Mouse (Mus musculus) retina, embryonic 14.5 days (tissue): Measurements from ENCODE around the gene Edn2.

ENCODE experiments used
- DNase-seq: peaks from one replicate; pipeline ENCODE4 v3.0.0-alpha.2; 2015; ENCODE audit warnings: low spot score

The Edn2 gene

DNA sequence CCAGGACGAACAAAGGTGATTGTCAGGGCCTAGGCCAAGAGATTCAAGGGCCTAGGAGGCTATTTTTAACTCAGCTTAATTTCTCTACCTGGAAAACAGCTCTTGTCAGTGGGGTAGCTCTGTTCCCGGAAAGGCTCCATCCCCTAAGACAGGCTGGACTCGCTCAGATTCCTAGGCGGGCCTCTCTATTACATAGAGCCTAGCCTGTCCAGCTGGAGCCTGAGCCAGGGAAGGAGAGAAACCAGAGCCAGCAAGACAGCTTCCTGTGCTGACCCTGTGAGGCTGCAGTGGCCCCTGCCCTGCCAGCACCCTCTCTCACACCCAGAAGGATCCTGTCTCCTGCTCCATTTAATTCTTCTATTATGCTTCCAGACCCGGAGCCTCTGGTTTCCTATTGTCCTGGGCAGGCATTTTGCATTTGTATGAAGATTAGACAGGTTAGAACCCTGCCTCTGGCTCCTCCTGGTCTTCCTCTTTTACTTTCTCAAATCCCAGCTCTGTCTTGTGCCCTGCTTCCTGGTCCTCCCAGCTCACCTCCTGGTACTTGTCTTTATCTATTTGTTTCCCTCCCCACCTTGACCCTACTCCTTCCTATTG, 2.2 kb upstream of the Edn2 start:
- no peak for DNase-seq

DNA sequence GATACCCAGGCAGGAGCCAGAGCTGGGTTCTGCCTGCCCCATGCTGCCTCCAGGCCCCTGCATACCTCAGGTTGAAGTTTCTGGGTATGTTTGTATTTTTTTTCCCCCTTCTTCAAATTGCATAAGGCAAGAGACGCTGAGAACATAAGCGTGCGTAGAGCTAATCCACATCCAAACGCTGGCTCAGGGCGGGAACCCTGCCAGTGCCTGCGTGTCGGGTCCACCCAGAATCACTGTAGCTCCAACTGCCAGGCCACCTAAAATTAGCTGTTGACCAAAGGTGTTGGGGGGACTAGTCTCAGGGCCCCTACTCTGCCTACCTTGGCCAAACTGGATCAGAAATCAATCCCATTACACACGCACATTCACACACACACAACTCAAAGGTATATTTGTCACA, 1.6 kb downstream of the Edn2 start:
- no peak for DNase-seq

DNA sequence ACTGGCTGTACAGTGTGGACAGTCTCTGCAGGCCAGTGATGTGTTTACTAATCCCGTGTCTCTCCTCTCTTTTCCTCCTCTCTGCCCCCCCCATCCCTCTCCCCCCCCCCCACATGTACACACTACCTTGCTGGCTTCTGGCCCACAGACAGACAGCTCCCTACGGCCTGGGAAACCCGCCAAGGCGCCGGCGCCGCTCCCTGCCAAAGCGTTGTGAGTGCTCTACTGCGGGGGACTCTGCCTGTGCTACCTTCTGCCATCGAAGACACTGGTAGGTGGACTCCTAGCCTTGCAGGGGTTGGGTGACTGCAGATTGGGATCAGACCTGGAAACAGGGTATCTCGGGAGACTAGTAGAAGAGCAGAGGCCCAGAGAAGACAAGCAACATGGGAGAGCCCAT, 2.2 kb downstream of the Edn2 start:
- no peak for DNase-seq

DNA sequence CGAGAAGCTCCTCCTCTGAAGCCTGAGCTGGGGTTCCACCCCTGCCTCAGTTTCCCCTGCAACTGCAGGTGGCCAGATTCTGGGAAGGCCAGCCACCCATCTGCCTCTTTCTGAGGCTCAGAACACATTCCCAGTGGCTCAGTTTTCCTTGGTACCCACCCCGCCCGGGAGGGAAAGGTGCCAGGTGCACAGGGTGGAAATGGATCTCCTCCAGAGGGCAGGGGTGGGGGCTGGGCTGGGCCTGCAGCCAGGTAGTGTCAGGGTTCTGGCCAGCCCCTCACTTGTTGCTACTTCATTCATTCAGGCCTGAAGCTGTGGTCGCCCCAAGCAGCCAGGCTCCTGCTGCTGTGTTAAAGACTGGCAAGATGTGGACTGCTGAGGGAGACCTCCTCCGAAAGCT, 3.3 kb downstream of the Edn2 start:
- no peak for DNase-seq

DNA sequence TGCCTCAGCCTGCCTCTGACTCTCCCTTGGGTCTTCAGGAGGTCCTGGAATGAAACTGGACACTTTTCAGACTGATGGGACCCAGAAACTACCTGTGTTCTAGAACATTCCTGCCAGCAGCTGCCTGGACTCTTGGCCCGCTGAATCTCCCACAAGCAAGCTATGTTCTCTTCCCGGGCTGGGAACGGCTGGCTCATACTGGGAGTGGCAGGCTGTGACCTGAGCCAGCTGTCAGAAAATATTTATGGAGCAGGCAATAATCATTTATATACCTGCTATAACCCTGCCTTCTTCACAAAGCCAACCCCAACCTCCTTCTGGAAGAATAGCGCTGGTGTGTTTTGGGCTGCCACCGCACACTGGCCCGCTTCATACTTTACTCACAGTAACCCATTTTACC, 6.8 kb downstream of the Edn2 start:
- DNase-seq = no peak

DNA sequence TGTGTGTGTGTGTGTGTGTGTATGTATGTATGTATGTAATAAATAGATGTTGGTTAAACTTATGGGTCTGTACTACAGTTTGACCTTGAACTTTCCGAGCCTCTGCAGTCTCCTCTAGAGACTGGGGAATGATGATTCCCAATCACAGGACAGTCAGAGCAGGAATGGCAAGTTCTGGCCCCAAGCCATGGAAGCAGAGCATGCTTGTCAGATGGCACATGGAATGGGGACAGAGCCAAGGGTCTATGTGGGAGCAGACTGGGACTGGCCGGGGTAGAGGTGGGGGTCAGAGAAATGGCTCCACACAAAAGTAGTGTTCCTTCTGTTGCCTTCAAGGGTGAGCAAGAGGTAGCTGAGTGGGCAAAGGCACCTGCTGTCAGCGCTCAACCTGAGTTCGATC, 7.3 kb downstream of the Edn2 start:
- no peak for DNase-seq

DNA sequence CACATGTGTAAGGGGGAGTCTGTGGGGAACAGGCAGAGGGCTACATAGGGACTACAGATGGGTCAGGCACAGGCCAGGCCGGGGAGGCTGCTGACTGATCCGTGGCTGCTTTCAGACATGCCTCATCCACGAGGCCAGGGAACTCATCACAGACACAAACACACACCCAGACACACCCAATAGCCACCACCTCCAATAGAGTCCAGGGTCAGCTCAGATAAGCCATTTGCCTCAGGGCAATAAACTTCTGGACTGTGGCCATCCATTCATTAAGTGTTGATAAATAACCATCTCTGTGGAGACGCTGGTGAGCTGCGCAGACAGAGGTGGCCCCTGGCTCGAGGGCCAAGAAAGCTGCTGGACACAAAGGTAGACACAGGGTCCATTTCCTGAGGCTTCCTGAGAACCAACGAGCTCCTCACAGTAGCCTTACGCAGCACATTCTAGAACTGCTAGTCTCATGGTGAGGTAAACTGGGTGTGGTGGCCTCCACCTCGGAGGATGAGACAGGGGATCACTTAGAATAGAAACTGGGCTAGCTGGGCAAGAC, 9.5 kb downstream of the Edn2 start:
- no peak for DNase-seq

DNA sequence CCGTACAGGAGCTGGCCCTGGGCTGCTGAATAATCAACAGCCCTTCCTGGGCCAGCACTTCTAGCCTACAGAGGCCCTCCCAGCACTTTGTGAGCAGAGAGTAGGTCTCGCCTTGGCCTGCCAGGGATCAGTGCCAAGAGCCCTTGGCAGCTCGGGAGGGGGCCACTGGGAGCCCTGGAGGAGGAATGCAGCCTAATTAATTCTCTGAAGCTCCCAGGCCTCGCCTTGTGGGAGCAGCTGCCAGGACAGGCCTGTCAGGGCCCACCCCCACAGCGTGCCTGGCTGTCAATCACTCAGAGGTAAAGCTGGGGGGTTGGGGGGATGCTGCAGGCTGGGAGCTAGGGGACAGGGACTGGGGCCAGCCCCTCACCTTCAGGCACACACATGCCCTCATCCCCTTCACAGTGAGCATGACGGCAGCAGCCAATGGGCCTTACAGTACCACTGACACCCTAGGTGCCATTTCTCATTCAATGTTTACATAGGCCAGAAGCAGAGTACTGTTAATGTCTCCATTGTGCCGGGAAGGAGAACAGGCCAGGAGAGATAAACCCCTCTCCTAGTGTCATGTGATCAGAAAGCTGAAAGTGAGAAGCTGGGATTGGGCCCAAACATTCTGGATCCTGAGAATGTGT, 11.2 kb downstream of the Edn2 start:
- DNase-seq = peak; percentile 24

DNA sequence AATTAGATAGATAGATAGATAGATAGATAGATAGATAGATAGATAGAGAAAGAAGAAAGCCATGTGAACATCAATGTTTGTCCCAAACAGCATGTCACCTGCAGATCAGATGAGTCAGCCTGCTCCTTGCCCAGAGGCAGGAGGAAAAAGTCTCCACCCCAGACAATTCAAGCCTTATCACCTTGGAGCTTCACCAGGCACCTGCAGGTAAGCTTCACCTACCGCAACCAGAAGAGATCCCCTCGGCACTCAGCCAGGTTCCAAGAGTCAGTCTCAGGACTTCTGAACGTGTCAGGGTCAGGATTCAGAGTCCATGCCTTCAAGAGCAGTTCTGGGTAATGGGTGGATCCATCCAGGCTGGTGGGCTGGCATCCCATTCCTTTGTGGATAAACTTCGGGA, 18.1 kb downstream of the Edn2 start:
- DNase-seq = no peak

DNA sequence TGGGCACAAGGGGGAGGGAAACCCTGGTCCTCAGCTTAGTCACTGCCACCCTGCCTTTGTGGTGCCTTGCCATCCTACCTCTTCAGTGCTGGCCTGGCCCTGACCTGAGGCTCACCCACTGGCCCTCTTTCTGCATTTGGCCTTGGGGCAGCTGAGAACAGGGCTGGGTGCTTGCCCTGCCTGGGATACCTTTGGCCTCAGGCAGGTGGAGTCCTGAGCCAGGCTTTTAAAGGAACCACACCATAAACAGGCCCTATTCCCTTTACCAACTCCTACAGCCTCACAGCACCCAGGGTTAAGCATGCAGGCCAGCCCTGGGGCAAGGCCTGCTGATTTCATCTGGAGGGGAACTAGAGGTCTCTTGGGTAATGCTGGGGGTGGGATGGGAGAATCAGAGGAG, 19.5 kb downstream of the Edn2 start:
- DNase-seq = no peak

DNA sequence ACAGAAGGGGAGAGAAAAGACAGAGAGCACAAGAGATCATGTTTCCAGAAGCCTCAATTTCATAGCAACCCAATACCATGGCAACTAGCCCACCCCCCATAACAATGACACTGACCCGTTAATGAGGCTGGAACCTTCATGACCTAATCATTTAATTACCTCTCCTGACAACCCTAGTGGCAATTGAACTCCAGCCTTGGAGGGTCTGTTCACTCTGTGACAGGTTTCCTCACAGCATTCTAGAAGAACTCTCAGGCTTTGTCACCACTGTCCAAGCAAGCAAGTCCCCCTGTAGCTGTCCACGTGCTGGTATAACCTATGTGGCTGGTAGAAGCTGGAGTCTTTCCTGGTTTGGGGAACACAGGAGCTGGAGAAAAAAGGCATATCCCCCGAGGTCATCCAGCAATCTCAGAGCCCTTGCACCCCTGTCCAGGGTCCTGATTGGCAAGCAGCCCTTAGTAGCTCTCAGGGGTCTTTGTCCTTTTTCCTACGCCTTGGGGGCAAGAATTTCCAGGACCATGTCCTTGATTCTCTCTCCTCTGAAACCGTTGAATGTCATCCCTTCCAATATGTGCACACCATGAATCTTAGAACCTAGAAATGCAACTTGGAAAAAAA, 23.5 kb downstream of the Edn2 start:
- DNase-seq = peak; percentile 46

DNA sequence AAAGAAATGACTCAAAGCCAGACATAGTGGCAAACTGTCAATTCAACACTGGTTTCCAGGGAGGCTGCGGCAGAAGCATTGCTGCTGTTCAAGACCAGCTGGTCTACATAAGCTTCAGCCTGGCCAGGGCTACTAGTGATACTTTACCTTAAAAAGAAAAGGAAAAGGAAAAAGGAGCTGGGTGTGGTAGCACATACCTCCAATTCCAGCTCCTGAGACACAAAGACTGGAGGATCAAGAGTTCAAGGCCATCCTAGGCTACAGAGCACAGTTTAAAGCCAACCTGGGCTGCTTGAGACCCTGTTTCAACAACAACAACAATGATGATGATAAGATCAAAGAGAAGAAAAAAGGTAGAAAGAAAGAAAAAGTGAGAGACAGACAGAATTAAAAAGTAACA, 25.4 kb downstream of the Edn2 start:
- DNase-seq = no peak

DNA sequence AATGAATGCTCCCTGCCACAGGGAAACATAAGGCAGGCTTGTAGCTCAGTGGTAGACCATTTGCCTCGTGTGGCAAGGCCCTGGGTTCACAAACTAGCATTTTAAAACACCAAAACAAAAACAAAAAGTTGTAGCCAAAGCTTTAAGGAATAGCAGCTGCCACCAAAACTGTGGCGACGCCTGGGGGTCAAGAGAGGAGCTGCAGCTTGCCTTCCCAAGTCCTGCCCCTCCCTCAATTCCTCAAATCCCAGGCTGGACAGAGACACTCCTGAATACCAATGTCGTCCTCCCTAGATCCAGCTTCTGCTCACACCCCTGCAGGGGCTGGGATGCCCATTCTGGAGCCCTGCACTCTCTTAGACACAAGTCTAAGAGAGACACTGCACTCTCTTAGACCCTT, 25.9 kb downstream of the Edn2 start:
- DNase-seq = peak; percentile 53

DNA sequence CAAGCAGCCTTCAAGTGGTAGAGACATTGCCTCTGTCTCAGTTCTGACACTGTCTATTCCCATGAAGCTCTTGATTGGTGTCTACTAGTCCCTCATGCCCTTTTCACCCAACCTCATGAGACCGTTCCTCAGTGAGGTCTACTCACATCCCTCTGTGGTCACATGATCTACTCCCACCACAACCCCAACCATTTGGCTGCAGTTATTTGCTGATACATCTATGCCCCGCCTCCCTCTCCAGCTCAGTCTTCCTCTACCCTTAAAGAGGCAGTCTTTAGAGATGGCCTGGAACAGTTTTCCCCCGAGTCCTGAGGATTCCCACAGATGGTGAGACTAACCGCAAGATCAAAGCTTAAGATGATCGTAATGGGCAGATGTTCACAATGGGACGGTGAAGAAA, 27.2 kb downstream of the Edn2 start:
- DNase-seq = no peak

DNA sequence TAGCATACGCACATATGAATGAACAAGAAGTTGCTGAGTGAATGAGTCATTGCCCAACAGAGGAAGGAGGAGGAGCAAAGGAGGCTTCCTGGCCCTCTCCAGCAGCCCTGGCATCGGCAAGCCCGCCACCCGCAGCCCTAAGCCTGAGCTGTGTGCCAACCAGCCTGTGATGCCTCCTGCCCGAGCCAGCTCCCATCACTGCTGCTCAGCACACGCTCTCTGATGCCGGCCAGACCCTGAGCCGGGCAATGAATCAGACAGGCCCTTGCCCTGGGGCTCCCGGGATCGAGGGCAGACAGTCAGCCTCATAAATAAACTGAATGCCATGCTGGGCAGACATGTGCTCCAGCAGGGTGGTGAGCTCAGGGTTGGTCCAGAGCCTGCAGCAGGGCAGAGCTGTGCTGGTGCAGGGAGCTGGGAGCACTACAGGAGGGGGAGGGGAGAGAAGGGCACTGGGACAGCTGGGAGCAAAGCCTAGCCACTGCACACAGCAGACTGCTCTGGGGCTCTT, 27.7 kb downstream of the Edn2 start:
- no peak for DNase-seq

DNA sequence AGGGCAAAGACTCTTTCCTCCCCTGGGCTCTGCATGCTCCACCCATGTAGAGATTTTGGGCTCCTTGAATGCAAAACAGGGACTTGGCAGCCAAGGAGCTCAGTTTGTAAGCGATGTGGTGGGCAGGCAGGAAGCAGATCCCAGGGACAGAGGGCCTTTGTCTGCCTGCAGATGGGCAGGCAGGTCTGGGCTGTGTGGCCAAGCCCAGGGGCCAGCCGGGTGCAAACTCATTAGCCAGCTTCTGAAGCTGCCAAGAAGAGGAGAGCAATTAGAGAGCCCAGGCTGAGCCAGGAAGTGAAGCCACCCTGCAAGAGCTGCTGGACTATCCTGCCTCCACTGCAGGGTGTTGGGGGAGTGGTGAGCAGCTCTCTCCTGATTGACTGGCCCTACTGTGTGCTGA, 28.9 kb downstream of the Edn2 start:
- DNase-seq = peak; percentile 49

DNA sequence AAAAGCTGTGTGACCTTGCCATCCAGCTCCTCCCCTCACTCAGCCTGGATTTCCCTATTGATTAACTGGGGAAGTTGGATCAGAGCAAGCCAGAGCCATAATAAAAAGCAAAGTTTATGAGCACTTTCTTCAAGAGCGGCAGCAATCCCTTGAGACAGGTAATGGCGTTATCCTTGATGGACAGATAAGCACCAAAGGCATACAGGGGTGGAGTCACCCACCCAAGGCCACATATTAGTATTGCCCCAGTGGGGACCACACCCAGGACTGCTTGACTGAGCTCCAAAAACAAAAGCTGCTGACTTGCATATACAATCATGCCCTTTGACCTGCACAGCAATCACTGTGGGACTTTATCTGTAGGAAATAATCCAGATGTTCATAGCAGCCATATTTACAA, 31.0 kb downstream of the Edn2 start:
- DNase-seq = no peak

DNA sequence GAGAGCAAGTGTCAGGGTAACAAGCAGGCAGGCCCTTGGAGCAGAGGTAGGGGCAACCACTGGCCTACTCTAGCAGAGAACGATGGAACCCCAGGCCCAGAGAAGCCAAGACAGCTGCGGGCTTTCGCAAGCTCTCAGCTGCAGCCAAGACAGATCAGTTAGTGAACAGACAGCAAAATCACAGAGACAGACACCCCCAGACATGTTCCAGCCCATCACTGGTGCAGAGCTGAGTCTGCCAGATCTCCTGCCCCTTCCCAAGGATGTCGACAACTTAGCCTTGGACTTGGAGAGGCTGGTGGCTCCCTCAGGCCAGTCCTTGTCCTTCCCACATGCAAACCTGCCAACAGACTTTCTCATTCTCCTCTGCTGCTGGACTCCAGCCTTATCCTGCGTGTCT, 33.0 kb downstream of the Edn2 start:
- DNase-seq = no peak

DNA sequence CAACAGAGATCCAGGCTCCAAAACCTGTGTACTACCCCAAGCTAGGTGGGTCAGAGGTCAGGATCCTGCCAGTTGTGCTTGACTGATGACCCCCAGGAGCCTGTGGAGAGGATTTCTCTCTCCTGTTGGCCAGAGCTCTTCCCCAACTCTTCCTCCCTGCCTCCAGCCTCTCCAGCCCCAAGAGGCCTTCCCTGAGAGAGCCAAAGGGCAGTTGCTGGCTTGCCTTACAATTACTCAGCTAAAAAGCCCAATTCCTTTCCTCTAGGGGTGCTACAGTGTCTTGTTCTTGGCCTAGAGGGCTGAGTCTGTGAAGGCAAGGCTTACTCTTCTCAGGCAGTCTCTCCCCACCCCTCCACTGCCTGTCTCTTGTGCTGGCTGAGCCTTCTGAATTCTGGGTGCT, 34.0 kb downstream of the Edn2 start:
- no peak for DNase-seq

DNA sequence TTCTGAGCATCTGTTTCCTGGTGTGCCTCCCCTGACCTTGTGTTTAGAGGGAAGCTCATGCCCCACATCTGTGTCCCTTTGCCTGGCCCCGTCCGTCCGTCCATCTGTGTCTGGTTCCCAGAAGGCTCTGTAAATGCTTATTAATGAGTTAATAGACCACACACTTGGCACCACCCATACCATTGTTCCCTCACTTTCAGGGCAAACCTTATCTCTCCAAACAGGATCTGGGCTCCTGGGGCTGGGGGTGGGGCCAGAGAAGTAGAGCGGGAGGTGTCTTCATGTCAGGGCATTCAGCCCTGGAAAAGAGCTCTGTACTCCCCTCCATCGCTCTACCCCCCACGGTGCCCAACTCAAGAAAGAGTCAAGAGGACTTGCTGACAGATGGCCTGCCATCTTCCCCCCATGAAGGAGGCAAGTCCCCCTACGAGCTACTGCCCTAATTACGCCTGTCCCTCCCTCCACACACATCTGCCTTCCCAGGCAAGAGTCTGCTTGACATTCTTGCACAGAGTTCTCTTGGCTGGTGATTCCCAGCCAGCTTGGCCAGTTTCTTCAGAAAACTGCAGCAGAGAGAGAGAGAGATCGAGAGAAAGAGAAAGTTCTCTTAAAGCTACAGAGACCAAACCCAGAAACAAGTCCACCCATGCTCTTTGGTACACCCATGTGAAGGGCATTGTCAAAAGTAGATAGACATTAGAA, 38.3 kb downstream of the Edn2 start:
- DNase-seq = peak; percentile 32

DNA sequence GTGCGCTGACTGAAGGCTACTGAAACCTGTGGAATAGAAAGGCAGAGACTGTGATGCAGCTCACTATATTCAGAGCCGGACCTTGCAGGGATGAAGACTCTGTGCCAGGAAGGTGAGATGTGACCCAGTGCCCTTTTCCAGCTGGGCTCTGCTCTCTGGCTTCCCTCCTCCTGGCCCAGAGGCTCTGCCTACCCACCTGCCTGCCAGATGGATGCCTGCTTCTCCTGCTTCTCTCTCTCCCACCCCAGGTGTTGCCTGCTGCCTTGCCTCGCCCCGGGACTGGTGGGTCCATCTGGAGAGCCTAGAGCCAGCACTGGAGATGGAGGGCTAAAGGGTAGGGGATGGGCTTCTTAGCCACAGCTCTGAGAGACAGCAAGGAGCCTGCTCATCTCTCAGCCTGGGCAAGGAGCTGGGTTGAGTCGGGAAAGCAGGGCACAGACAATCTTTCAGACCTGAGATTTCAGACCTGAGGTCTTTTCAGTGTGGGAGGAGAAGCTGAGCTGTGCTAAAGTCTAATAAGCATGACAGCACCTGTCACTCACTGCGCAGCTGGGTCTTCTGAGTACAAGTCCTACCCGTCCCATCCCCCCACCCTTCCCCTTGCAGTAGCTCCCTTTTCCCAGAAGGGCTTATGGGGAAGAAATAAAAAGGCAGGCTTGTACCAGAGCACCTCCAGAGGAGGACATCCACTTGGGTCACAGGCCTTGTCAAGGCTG, 39.7 kb downstream of the Edn2 start:
- no peak for DNase-seq

DNA sequence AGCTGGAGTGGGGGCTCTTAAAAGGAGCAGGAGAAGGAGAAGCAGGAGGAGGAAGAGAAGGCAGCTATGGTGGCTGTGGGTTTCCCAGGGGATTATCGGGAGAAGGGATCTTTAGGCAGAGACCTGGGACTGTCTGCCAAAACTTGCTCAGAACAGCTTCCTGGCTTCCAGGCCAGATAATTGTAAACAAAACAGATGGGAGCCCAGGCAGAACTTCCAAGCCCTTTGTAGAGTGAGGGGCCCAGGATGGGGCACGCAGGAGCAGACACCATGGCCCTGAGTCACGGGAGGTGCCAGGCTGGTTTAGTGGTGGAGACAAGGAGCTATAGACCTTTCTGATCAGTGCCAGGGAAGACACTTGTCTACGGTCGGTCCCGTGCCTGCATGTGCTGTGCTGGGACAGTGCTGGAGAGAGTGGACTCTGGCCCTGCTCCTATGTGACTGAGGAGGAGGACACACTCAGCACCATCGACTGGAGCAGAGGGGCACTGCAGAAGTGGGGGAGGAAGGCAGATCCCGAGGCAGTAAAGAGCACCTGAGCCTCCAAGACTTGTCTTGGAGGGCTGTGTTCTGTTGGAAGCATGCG, 43.4 kb downstream of the Edn2 start:
- no peak for DNase-seq
